15 mouse cellular contexts compared by ENCODE assay signal in genomic region chr3:126463119-126463815, GRCm38 (mm10).
DNase-seq lines count a peak whose midpoint lies in the region; ATAC-seq lines count a peak whose summit lies in the region.
"Had no signal": no experiment of that assay in that cellular context is flagged by ENCODE, and none has a peak within 500 bp of the region (broad histone marks: within the 10 kb centered on the region; RNA-seq: fewer than 3 reads in every experiment).

No protein-coding gene starts in this region.

- DNase-seq in layer of hippocampus, adult 9-11 months: peak; percentile 9
- DNase-seq in layer of hippocampus, postnatal 25 days (ENCODE audit: extremely low spot score in 1 of 2, low spot score in 1 of 2): no peak
- peak; percentile 55 for DNase-seq in 3T3-L1 (ENCODE audit: low read depth, low spot score)
- DNase-seq in 416B (ENCODE audit: low read depth): peak; percentile 60
- no peak for DNase-seq in ovary, postnatal 14 days (ENCODE audit: low spot score)
- DNase-seq in heart, adult 11 months: no peak
- DNase-seq: adrenal gland, postnatal 36 days; cerebellum, adult 11-12 months; gastrocnemius, postnatal 25 days; kidney, adult 2 months; kidney, postnatal 36 days; thymus, postnatal 4 days had no signal

- ATAC-seq in hematopoietic stem cell, adult 5-6 weeks (replicated peaks in 1 of 2; ENCODE audit: insufficient read depth in 1 of 2, low FRiP score in 2 of 2, low TSS enrichment in 1 of 2, low read depth in 1 of 2, poor library complexity in 2 of 2, severe bottlenecking in 2 of 2): peak; percentile 27 to 77; a peak in 2 of 4 replicates
- ATAC-seq: forebrain, embryonic 16.5 days; midbrain, embryonic 15.5 days had no signal

Comparison
In these comparisons a context has a peak if more than half of its experiments do, and no peak if none do; other contexts are left out.
1. DNase-seq: peak in layer of hippocampus, adult 9-11 months (single experiment), 3T3-L1 (single experiment) and 416B (single experiment); none in layer of hippocampus, postnatal 25 days (0 of 2), ovary, postnatal 14 days (single experiment) and heart, adult 11 months (single experiment).